ENCODE assay signal across 23 mouse cellular contexts in the genomic region with DNA sequence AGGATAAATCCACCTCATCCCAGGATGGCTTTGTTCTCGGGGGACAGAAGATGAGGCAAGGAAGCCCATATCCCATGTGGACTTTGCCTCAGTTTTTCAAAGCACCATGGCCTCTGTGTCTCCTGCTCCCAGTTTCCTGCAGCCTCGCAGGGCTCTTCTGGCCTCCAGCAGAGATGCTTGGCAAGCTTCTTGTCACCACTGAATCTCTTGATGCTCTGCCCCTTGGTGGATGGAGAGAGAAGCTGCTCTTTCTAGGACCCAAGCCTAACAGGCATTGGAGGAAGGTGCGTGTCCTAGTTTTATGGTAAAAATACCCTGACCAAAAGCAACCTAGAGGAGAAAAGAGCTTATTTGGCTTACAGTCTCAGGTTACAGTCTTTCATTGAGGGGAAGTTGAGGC.
A peak's percentile ranks its signal among the peaks of the same experiment; 100 is the strongest.
DNase-seq lines count a peak whose midpoint lies in the region; ATAC-seq lines count a peak whose summit lies in the region.
"Had no signal": no experiment of that assay in that cellular context is flagged by ENCODE, and none has a peak within 500 bp of the region (broad histone marks: within the 10 kb centered on the region; RNA-seq: fewer than 3 reads in every experiment).

No protein-coding gene starts in this region.

- H3K36me3 ChIP-seq in heart, embryonic 10.5 days: no peaks in the 10 kb centered on the region
- no peaks in the 10 kb centered on the region for H3K36me3 ChIP-seq in midbrain, embryonic 11.5 days (ENCODE audit: control insufficient read depth, insufficient read depth, low read length)
- H3K36me3 ChIP-seq in midbrain, embryonic 10.5 days: no peaks in the 10 kb centered on the region
- H3K36me3 ChIP-seq: embryonic facial prominence, embryonic 10.5 days; forebrain, embryonic 12.5 days; heart, embryonic 15.5 days; limb, embryonic 15.5 days; midbrain, embryonic 15.5 days had no signal

- H3K27ac ChIP-seq in heart, embryonic 10.5 days: peak overlapping the region; percentile 42; the same call in 1 of the 2 replicates
- no peak overlapping the region for H3K27ac ChIP-seq in midbrain, embryonic 11.5 days (ENCODE audit: low read depth, low read length)
- no peak overlapping the region for H3K27ac ChIP-seq in midbrain, embryonic 10.5 days (replicated peaks)
- H3K27ac ChIP-seq: embryonic facial prominence, embryonic 10.5 days; forebrain, embryonic 12.5 days; heart, adult 2 months; heart, embryonic 15.5 days; limb, embryonic 15.5 days; midbrain, embryonic 15.5 days had no signal

- H3K4me3 ChIP-seq in heart, embryonic 10.5 days: no peak overlapping the region
- no peak overlapping the region for H3K4me3 ChIP-seq in midbrain, embryonic 11.5 days (ENCODE audit: low read depth, low read length)
- no peak overlapping the region for H3K4me3 ChIP-seq in midbrain, embryonic 10.5 days
- H3K4me3 ChIP-seq: embryonic facial prominence, embryonic 10.5 days; forebrain, embryonic 12.5 days; heart, adult 2 months; heart, embryonic 15.5 days; limb, embryonic 15.5 days; midbrain, embryonic 15.5 days had no signal

- peaks cover 16% of the 10 kb centered on the region for H3K4me1 ChIP-seq in heart, embryonic 10.5 days
- H3K4me1 ChIP-seq in midbrain, embryonic 11.5 days (ENCODE audit: control insufficient read depth, insufficient read depth, low read length): no peaks in the 10 kb centered on the region
- peaks cover 15% of the 10 kb centered on the region for H3K4me1 ChIP-seq in midbrain, embryonic 10.5 days
- H3K4me1 ChIP-seq: forebrain, embryonic 12.5 days; midbrain, embryonic 15.5 days had no signal

- no peaks in the 10 kb centered on the region for H3K9me3 ChIP-seq in heart, embryonic 10.5 days
- H3K9me3 ChIP-seq in midbrain, embryonic 11.5 days (ENCODE audit: control insufficient read depth, low read length): no peaks in the 10 kb centered on the region
- no peaks in the 10 kb centered on the region for H3K9me3 ChIP-seq in midbrain, embryonic 10.5 days (replicated peaks)
- H3K9me3 ChIP-seq: embryonic facial prominence, embryonic 10.5 days; forebrain, embryonic 12.5 days; heart, embryonic 15.5 days; limb, embryonic 15.5 days; midbrain, embryonic 15.5 days had no signal

- no peak overlapping the region for H3K4me2 ChIP-seq in midbrain, embryonic 11.5 days
- H3K4me2 ChIP-seq: forebrain, embryonic 12.5 days; heart, embryonic 15.5 days; limb, embryonic 15.5 days; midbrain, embryonic 15.5 days had no signal

- 0 out of 2 replicates have a peak, but pooled peaks have one; percentile 36 for ATAC-seq in cerebellum, adult (ENCODE audit: insufficient number of reproducible peaks, low FRiP score, low TSS enrichment)
- ATAC-seq in midbrain, embryonic 11.5 days (ENCODE audit: low FRiP score): no peak
- ATAC-seq: activated CD4-positive, CD25-positive, alpha-beta regulatory T cell, adult 4 months; hindbrain, embryonic 16.5 days; midbrain, embryonic 15.5 days had no signal

- H3K27me3 ChIP-seq in heart, embryonic 10.5 days (ENCODE audit: insufficient read depth, poor library complexity, severe bottlenecking): no peaks in the 10 kb centered on the region
- H3K27me3 ChIP-seq in midbrain, embryonic 11.5 days (ENCODE audit: control insufficient read depth, insufficient read depth, low read length): no peaks in the 10 kb centered on the region
- H3K27me3 ChIP-seq in midbrain, embryonic 10.5 days (ENCODE audit: low read depth, poor library complexity, severe bottlenecking): no peaks in the 10 kb centered on the region
- H3K27me3 ChIP-seq: forebrain, embryonic 12.5 days; heart, embryonic 15.5 days; limb, embryonic 15.5 days; midbrain, embryonic 15.5 days had no signal

- 67% methylated on average over 3 of the region's 3 CpGs for WGBS in heart, embryonic 10.5 days
- 82% methylated on average over 3 of the region's 3 CpGs for WGBS in midbrain, embryonic 11.5 days
- 80% methylated on average over 3 of the region's 3 CpGs for WGBS in midbrain, embryonic 10.5 days

- H3K9ac ChIP-seq in midbrain, embryonic 11.5 days (ENCODE audit: low read length): no peak overlapping the region
- H3K9ac ChIP-seq: forebrain, embryonic 12.5 days; heart, embryonic 15.5 days; limb, embryonic 15.5 days; midbrain, embryonic 15.5 days had no signal

- no peak for DNase-seq in cerebellum, postnatal 36 days
- no peak for DNase-seq in heart, embryonic 10.5 days (ENCODE audit: low spot score)
- DNase-seq in heart, adult 18-20 months: no peak
- DNase-seq in midbrain, embryonic 11.5 days (ENCODE audit: low spot score, missing footprints): peak; percentile 33
- no peak for DNase-seq in midbrain, embryonic 10.5 days (ENCODE audit: low spot score)
- DNase-seq in layer of hippocampus, postnatal 14 days (ENCODE audit: low spot score in 2 of 2): no peak
- no peak for DNase-seq in thymus, postnatal 10 days (ENCODE audit: low spot score in 2 of 2)
- DNase-seq: adrenal gland, postnatal 10 days; gastrocnemius, postnatal 14 days; heart, adult 2 months; heart, postnatal 4 days; kidney, adult 11 months; lung, postnatal 10 days; right cerebral cortex, postnatal 14 days; thymus, postnatal 14 days had no signal
